Mouse (Mus musculus): ENCODE measurements around the gene Dpp6.

Gene Dpp6

DNA sequence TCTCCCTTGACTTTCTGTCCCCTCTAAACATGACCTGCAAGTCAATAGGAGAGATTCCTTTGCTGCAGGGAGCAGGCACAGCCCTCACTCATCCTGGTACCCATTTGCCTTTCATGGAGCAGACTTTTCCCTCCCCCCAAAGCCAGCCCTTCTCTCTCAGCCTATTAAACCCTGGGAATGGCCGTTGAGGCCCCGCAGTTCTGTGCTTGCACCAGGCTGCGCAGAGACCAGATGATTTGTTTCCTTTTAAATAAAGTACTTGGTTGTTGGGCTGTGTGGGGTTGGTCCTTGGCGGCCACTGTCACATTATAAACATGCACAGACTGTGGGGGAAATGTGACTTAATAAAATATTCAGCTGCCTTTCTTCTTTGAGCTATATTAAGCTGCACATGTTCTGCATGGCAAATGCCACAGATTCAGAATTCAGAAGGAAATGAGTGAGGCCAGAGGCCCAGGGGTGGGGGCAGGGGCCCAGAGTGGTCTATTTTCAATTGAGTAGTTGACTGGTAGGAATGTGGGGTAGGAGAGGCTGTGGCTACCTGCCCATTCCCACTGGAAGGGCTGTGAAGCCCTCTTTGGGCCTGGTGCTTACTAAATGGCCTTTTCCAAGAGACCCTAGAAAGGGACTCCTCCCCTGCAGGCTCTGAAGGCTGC, 489.6 kb downstream of the Dpp6 start:
- no peak for DNase-seq

DNA sequence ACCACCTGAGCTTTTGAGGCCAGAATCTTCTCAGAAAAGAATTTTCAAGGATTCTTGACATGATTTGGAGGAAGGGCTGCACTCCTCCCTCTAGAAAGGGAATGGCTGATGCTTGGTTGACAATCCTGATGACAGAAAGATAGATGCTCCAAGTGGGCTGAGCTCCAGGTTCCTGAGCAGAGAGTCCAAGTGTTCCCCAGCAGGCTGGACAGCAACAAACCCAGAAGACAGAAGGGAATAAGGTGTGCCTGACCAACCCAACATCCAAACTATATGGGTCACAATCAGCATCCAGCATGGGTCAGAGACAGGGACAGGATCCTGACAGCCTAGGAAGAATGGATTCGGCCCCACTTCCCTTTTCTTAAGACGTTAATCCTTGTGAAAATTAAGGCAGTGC, 493.2 kb downstream of the Dpp6 start:
- no peak for DNase-seq

DNA sequence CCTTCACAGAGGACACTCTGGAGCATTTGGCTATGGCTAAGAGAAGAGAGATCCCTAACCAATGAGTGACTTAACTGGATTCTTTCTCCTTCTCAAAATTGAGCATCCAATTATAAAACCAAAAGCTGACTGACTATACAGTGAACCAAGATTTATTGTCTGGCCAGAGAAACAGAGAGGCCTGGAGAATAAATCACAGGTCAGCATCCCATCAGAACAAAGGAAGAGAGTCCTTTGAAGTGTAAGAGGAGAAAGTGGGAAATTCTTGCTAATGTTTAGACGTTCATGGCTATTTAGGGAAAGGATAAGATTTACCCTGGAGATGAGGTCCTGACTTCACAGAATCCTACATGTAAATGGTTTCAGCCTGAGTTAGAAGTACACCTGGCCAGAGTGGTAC, 499.7 kb downstream of the Dpp6 start:
- no peak for DNase-seq

DNA sequence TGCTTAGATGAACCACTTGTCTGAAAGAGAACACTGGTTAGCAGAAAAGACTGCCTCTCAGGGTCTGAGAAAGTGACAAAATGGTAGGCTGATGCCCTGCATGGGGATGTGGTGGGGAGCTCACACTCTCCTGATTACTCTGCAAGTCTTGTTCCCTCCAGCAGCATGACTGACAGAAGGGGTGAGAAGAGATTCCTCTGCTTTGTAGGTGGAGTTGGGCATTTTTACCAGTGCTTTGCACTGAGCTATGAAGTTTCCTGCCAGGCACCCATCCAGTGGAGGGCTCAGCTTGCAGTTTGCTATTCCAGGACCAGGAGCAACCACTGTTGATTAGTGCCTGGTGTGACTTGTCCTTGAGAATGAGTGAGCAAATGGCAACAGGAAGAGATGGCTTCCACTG, 500.3 kb downstream of the Dpp6 start:
- no peak for DNase-seq

DNA sequence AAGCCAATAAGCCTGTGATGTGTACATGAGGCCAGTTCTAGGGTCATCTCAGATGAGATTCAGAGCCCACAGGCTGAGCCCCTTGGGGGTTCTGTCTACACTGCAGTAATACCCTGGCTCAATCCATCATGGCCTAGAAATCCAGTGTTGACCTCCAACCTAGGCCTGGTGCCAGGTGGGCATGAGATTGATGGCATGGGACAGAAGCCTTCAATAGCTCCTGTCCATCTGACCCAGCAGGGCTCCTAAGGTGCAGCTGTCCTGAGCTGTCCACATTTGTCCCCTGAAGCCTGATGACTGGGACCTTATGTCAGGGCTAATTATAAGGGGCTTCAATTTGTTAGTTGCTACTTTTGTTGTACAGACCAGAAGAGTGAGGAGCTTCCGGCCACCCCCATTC, 500.8 kb downstream of the Dpp6 start:
- DNase-seq, result no peak

DNA sequence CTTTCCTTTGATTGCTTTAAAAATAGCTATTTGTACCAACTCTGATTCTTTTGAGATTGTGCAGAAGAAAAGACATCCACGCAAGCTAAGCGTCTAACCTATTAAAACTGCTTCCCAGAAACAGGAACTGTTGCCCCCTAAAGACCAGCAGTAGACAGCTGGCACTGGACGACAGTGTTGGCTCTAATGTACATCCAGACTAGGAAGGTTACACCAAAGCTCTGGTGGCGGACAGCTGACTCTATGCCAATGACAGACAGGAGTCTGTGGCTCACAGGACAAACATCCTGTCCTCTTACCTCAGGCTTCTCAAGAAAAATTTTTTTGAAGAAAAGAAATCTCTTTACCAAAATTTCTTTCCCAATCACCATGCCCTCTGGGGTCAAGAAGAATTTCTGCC, 502.7 kb downstream of the Dpp6 start:
- no peak for DNase-seq

DNA sequence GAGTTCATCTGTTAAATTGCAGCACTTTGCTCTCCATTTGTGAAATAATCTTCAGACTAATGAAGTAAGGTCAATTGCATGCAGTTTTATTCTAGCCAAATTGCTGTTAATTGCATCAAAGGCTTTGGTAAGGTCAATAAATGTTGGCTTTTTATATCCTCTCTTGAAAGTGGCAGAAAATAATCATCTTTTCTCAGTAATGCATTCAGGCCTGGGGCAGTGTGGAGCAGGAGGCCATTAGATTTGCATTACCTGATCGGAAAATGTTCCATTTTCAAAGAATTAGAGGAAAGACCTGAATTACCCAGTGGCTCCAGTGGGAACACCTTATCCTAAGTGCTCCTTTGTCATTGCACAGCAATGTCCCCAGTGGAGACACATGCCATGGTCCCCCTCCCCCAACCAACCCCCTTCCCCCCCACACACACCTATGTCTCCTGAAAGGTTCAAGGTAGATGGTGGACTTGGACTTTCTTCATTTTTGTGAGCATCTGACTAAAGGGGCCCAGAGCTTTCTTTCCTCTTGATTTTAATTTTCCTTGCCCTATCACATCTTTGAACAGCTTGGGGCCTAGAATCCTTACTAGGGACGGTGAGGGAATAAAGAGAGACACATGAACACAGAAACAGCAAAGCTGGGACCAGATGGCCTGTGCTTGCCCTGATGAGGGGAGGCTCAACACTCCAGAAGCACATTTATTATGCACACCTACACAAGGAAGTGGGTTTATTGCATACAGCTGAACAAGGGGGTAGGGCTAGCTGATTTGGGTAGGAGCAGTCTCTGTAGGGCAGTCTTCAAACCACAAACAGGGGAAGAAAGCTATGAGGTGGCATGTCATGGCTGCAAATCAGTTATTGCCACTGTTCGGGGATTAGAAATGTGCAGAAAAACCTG, 506.1 kb downstream of the Dpp6 start:
- no peak for DNase-seq

DNA sequence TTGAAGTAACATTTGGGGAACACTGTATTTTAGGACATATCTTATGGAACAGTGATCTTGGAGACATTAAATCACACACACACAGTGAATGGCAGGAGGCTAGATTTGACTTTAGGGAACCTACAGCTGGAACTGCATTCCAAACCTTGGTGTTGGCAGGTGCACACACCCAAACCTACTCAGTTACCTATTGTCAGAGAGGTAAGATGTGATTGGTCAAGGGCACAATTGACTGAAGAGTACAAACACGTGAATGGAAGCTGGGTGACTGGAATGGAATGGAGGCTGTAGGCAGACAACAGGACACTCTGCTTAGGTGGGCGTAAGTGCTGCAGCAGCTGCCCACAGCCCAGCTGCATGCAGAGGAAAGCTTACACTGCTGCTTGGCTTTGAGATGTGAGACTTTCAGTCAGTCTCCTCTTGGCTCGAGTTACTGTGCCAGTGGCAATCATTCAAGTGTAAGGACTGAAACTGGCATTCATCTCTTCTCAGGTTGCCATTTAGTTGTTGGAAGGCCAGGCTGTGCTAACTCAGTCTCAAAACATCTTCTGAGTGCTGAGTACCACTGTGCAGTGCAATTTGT, 507.4 kb downstream of the Dpp6 start:
- DNase-seq, result no peak

DNA sequence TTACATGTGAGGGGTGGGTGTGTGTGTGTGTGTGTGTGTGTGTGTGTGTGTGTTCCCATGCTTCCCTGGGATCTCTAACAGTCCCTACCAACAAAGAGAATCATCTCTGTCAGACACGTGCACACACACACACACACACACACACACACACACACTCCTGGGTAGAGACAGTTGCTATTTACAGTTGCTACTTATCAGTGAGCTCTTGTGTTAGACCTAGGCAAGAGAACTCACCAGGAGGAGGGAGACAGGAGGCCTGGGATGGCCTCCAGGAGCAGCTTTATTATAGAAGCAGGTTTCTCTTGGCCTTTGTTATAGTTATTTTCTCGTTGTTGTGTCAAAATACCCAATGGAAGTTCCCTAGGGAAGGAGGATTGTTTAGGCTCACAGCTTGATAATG, 519.7 kb downstream of the Dpp6 start:
- no peak for DNase-seq

DNA sequence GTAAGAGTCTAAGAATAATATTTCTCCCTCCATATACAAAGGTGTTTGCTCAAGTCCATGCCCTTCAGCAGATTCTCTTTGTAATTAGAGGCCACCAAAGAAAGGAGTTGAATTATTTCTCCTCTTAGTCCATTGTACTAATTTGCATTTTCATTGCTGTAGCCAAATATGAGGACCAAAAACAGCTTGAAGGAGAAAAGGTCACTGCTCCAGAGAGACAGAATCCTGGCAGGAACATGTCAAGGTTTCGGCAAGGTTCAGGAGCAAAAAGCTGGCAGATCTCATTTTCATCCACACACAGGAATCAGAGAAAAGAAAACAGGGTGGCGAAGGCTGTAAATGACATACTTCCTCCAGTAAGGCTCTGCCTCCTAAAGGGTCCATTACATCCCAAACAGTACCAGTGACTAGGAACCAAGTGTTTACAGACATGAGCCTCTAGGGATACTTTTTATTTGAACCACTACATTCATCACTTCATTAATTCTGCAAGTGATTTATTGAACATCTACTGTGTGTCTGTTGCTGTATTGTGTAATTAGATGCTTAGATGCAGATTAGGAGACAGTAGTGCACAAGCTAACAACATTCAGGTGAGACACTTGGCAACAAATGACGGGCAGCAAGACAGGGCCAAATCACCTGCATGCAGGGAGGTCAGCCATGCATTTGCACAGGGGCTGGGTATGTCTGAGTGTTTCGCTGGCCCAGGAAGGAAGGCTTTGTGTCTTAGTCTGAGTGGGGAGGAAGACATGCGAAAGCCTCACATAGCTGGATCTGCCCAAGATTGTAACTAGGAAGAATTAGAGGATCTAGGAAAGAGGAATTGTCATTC, 522.4 kb downstream of the Dpp6 start:
- DNase-seq, result no peak

DNA sequence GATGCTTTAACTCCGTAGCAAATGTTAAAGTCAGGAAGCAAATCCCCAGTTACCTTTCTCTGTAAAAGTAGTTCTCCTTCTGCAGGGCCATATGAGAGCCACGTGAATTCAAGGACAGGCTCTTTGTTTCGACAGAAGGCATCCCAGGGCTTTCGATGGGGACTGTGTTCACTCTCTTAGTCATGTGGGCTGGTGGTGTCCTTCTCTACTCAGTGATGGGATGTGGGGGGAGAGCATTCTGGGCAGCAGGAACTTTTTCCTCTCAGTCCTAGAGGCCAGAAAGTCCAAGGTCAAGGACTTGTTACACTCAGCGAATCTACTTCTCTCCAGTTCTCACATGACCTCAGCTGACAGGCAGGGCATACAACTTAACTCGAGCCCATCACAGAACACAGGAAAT, 525.3 kb downstream of the Dpp6 start:
- DNase-seq, result no peak

DNA sequence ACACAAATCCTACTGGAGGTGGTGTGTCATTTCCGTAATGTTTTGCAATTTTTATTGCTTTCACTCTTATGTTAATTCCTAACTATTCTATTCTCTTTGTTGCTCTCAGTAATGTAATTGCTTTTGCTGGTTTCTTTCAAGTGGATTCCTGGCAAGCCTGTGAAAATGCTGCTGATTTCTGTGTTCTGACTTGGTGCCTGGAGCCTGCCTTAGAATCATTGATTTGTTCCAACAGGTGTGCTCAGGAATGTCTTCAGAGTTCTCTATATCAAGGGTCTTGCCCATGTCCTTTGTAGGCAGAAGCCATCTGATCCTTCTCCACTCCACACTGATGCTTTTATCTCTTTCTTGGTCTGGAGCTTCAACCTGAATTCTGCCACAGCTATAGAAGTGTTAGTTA, 526.6 kb downstream of the Dpp6 start:
- DNase-seq, result no peak

DNA sequence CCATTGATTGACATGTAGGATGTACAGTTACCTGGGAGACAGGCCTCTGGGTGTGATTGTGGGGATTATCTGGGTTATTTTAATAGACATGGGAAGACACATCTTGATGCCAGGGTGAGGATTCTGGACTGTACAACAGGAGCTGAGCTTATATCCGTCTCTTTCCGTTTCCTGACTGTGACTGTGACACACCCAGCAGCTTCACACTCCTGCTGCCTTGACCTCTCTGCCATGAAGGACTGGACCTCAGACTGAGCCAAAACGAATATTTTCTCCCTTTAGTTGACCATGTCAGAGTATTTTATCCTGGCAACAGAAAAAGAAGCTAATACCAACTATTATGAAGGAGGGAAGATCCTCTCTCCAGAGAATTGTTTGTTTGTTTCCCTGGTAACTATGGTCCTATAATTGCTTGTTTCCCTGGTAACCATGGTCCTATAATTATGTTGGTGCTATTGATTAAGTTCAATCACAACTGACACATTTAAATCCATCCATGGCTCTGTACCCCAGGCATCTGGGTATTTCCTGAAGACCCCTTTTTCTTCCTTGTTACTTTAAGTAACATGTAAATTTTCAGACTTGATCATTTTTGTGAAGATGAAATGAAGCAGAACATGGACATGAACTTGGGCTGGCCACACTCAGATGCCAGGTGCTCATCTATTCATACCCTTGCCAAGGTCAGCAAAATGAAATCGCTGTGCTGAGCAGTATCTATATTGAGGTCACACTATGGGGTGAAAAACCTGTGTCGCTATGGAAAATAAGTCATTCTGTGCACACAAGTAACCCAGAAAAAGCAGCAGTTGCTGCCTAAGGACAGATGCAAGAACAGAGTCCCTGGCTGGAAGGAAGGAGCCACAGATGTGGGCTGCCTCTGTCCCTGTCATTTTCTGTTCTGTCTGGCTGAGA, 531.4 kb downstream of the Dpp6 start:
- no peak for DNase-seq

DNA sequence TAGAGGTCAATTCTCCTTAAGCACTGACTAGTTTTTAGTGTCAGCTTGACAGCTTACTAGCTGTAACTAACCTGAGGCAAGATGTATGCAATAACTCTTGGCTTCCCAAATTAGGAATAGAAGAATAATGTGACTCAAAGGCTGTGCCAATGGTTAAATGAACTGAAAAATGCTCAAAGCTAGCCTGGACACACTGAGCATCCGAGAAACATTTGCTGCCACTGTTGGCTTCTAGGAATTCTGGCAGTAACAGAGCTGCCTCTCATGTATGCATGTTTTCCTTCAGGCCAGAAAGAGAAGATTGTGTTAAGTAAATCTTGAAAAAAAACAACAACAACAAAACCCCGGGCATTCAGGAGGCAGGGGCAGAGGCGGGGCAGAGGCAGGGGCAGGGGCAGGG, 540.6 kb downstream of the Dpp6 start:
- DNase-seq, result no peak

DNA sequence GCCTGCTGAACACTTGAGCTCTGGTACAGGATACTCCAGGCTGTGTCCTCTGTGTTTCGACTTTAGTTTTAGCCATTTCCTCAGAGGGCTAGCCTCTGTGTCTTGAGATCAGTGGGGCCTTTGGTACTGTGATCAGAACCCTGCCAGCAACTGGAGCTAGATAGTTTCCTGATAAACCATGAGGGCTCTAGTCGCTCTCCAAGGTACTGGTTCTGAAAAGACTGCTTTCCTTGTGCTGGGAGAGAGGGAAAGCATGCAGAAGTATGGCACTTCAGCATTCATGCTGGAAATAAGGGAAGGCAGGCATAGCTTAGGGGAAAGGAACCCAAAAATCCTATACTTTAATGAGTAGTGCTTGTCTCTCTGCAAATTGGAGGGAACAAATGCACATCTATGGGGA, 548.9 kb downstream of the Dpp6 start:
- no peak for DNase-seq

DNA sequence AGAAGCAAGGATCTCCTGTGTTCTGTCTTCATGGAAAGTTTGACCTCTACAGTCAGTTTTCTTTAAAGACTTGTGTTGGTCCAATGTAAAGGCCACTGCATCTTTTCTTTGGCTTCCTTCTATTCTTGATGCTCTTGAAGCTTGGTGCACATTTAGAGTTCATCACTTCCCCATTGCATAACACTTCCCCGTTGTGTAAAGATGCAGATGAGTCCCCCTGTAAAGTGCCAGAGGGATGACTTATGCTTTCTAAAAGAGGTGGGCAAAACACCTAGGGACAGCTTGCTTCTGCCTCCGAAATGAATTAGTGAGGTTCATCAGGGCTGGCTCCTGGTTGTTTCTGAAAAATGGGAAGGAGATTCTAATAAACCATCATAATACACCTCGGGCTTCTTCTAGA, 553.8 kb downstream of the Dpp6 start:
- DNase-seq, result no peak

DNA sequence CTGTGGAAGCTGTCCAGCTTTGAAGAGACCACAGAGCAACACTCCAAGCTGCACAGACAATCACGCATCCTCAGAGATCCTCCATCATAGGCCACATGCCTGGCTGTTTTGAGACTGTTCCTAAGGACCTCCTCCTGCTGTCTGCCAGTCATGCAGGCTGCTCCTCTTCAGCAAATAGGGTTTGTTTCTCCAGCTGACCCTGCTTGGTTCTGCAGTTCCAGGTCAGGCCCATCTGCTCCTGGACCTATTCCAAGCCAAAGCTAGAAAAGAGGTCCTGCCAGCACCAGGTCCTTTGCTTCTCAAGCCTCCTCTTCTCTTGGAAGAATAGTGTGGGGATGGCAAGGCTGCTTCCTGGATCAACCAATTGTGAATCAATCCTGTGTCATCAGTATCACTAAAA, 556.9 kb downstream of the Dpp6 start:
- no peak for DNase-seq

DNA sequence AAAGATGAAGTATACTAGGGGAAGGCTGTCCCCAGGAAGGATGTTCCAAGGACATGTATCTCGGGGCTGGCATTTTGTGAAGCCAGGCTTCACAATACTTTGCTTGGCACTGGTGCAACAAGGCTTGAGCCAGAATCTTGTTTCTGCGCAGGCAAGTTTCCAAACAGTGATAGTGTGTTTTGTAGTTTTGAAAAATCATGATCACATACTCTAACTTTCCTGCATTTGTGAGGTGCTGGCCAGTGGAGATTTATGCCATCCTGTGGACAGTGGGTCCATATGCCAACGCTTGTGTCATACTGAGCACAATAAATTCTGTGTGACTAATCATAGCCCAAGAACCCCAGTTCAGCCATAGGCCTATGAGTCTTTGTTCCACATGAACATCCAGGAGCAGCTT, 558.8 kb downstream of the Dpp6 start:
- no peak for DNase-seq

DNA sequence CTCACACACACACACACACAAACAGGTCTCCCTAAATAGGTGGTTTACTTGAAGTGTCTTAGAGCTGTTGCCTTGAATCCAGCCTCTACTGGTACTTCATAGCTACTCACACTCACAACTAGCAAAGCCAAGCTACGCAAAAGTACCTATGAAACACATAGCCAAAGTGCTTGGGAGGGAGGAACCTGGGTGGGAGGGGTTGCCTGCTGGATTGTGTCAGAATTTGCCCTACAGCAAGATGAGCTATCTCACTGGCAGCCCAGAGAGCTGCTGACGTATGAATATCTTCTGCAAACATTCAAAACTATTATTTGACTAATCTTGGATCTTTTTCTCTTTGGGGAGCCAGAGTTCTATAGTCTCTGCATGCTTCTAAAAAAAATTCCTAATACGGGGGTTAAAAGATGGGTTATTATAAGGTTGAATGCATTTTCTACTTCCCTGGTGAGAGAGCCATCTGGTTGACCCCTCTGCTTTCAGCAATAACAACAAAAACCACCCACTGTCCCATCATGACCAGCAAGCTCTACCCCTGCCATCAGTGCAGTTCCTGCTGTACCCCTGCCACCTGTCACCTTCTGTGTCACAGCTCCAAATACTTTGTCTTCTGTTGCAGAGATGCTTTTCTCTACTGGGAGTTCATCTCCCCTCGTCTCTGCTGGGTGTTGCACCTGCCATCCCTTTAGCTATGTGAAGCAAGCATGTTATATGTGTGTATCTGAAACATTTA, 563.8 kb downstream of the Dpp6 start:
- DNase-seq, result no peak

DNA sequence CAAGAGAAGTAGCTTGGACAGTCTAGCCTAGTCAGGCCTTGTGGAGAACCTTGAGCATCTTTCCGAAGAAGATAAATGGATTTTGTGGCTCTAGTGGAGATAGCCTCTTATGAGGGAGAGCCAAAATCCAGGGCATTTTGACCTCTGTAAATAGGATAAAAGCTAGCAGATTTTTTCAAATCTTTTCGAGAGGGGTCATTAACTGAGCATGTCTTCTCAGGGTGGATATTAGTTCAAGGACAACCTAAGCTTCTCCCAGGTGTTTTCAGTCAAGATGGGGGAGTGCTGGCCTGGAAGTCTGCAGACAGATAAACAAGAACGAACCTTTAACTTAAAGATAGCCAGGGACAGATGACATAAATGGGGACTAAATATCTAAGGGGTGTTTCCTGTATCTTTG, 581.4 kb downstream of the Dpp6 start:
- no peak for DNase-seq

DNA sequence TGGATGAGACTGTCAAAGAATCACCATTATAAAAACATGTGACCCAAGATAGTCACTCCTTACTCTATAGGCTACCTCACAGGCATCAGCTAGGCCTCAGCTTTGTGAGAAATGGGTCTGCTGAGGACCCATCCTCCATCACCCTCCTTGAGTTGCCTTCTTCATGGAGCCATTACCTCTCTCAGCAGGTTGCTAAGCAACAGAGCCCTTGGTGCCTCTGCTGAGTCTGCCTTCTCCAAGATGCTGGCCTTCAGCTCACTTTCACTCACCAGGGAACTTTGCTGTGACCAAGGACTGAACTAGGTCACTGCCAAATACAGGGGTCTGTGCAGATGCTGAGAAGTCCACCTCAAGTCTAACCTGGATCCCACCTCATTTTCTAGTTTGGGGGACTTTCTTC, 582.1 kb downstream of the Dpp6 start:
- DNase-seq, result no peak

DNA sequence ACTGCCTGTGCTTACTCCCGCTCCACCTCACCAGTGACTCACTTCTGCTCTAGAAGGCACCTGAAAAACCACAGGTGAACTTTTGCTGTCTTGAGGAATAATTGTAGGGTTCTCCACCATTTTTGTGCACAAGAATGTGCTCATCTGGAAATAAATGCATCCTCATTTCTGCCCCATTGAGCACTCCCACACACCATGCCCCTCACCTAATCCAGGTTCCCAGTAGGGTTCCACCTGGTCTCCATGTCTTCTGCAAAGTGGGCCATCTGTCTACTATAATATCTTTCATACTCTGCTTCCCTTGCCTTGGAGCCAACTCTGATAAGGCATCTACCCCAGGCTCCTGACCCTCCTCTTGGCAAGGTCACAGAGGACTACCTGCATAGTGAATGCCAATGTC, 585.6 kb downstream of the Dpp6 start:
- no peak for DNase-seq

Data from lung, postnatal 10 days (tissue).